Mouse (Mus musculus): ENCODE results near the gene Nfkb2. TPM values are rescaled to one million over a fixed set of nuclear protein-coding genes. Genes with fewer than 3 reads are reported as not detected.

Gene Nfkb2
- polyA plus RNA-seq, 1 experiment from 2014 or later = 5.4 TPM

- DNase-seq (ENCODE audit: low spot score) = no peak
- Histone ChIP-seq H3K4me3 (ENCODE audit: low read depth, low read length) (no peak overlapping the region), H3K9me3 (replicated peaks; ENCODE audit: control insufficient read depth, low read length) (no peaks in the 10 kb centered on the region), H3K4me2 (ENCODE audit: low read depth, low read length) (no peak overlapping the region), H3K4me1 (ENCODE audit: control insufficient read depth, insufficient read depth, low read length) (peaks cover 7% of the 10 kb centered on the region; the same call in 1 of the 2 replicates), H3K27ac (replicated peaks; ENCODE audit: low read depth, low read length) (no peak overlapping the region), H3K9ac (replicated peaks; ENCODE audit: low read length) (no peak overlapping the region), H3K27me3 (ENCODE audit: control insufficient read depth, insufficient read depth, low read length) (no peaks in the 10 kb centered on the region), H3K36me3 (replicated peaks; ENCODE audit: control insufficient read depth, insufficient read depth, low read depth, low read length) (no peaks in the 10 kb centered on the region)
- ATAC-seq (replicated peaks; ENCODE audit: insufficient number of reproducible peaks, low FRiP score, low TSS enrichment, low read depth) = no peak
- WGBS = 36% methylated on average over 7 of the region's 7 CpGs
These were observed 28.7 kb downstream of the Nfkb2 start for GRCm38 (mm10) chr19:46332721-46333339.

GRCm38 (mm10) chr19:46333906-46334305 is 29.8 kb downstream of the Nfkb2 start:
- Histone ChIP-seq H3K36me3 (replicated peaks; ENCODE audit: control insufficient read depth, insufficient read depth, low read depth, low read length) (no peaks in the 10 kb centered on the region), H3K27ac (replicated peaks; ENCODE audit: low read depth, low read length) (no peak overlapping the region), H3K9ac (replicated peaks; ENCODE audit: low read length) (no peak overlapping the region), H3K27me3 (ENCODE audit: control insufficient read depth, insufficient read depth, low read length) (no peaks in the 10 kb centered on the region), H3K4me1 (ENCODE audit: control insufficient read depth, insufficient read depth, low read length) (peaks cover 8% of the 10 kb centered on the region; the same call in 1 of the 2 replicates), H3K9me3 (replicated peaks; ENCODE audit: control insufficient read depth, low read length) (no peaks in the 10 kb centered on the region), H3K4me2 (ENCODE audit: low read depth, low read length) (no peak overlapping the region), H3K4me3 (ENCODE audit: low read depth, low read length) (no peak overlapping the region)
- 91% methylated on average over 3 of the region's 3 CpGs for WGBS
- ATAC-seq (replicated peaks; ENCODE audit: insufficient number of reproducible peaks, low FRiP score, low TSS enrichment, low read depth) (no peak), DNase-seq (ENCODE audit: low spot score) (no peak)

GRCm38 (mm10) chr19:46337719-46338330 is 33.7 kb downstream of the Nfkb2 start:
- DNase-seq (ENCODE audit: low spot score) (no peak), ATAC-seq (replicated peaks; ENCODE audit: insufficient number of reproducible peaks, low FRiP score, low TSS enrichment, low read depth) (0 out of 2 replicates have a peak, but pooled peaks have one; percentile 22)
- Histone ChIP-seq H3K27me3 (ENCODE audit: control insufficient read depth, insufficient read depth, low read length) (no peaks in the 10 kb centered on the region), H3K9me3 (replicated peaks; ENCODE audit: control insufficient read depth, low read length) (no peaks in the 10 kb centered on the region), H3K27ac (replicated peaks; ENCODE audit: low read depth, low read length) (0 out of 2 replicates have a peak overlapping the region, but pooled peaks have one; percentile 35), H3K36me3 (replicated peaks; ENCODE audit: control insufficient read depth, insufficient read depth, low read depth, low read length) (no peaks in the 10 kb centered on the region), H3K4me2 (ENCODE audit: low read depth, low read length) (peak overlapping the region; percentile 81), H3K4me3 (ENCODE audit: low read depth, low read length) (peak overlapping the region; percentile 71), H3K4me1 (ENCODE audit: control insufficient read depth, insufficient read depth, low read length) (peaks cover 5% of the 10 kb centered on the region), H3K9ac (replicated peaks; ENCODE audit: low read length) (peak overlapping the region; percentile 83)
- WGBS = 33% methylated on average over 15 of the region's 15 CpGs

GRCm38 (mm10) chr19:46338331-46338936 is 34.3 kb downstream of the Nfkb2 start, which contains the start of gene Cuedc2:
Gene Cuedc2 (minus strand): TSS chr19:46338702.
- WGBS = under 1% methylated on average over 31 of the region's 31 CpGs
- Histone ChIP-seq H3K36me3 (replicated peaks; ENCODE audit: control insufficient read depth, insufficient read depth, low read depth, low read length) (no peaks in the 10 kb centered on the region), H3K9ac (replicated peaks; ENCODE audit: low read length) (peak within 1 kb of the TSS; percentile 83), H3K4me2 (ENCODE audit: low read depth, low read length) (peak within 1 kb of the TSS; percentile 81), H3K4me1 (ENCODE audit: control insufficient read depth, insufficient read depth, low read length) (peaks cover 5% of the 10 kb centered on the region), H3K27me3 (ENCODE audit: control insufficient read depth, insufficient read depth, low read length) (no peaks in the 10 kb centered on the region), H3K9me3 (replicated peaks; ENCODE audit: control insufficient read depth, low read length) (no peaks in the 10 kb centered on the region), H3K4me3 (ENCODE audit: low read depth, low read length) (peak within 1 kb of the TSS; percentile 71), H3K27ac (replicated peaks; ENCODE audit: low read depth, low read length) (0 out of 2 replicates have a peak within 1 kb of the TSS, but pooled peaks have one; percentile 35)
- ATAC-seq (replicated peaks; ENCODE audit: insufficient number of reproducible peaks, low FRiP score, low TSS enrichment, low read depth) (peak; percentile 83), DNase-seq (ENCODE audit: low spot score) (peak; percentile 96)

- Histone ChIP-seq H3K27ac (replicated peaks; ENCODE audit: low read depth, low read length) (no peak overlapping the region), H3K4me2 (ENCODE audit: low read depth, low read length) (peak overlapping the region; percentile 0; the same call in 1 of the 2 replicates), H3K4me1 (ENCODE audit: control insufficient read depth, insufficient read depth, low read length) (peaks cover 5% of the 10 kb centered on the region), H3K9ac (replicated peaks; ENCODE audit: low read length) (no peak overlapping the region), H3K9me3 (replicated peaks; ENCODE audit: control insufficient read depth, low read length) (no peaks in the 10 kb centered on the region), H3K27me3 (ENCODE audit: control insufficient read depth, insufficient read depth, low read length) (no peaks in the 10 kb centered on the region; the same call in 1 of the 2 replicates), H3K4me3 (ENCODE audit: low read depth, low read length) (no peak overlapping the region), H3K36me3 (replicated peaks; ENCODE audit: control insufficient read depth, insufficient read depth, low read depth, low read length) (no peaks in the 10 kb centered on the region)
- no peak; the same call in 1 of the 2 replicates for ATAC-seq (replicated peaks; ENCODE audit: insufficient number of reproducible peaks, low FRiP score, low TSS enrichment, low read depth)
- no peak for DNase-seq (ENCODE audit: low spot score)
- 55% methylated on average over 6 of the region's 6 CpGs for WGBS
These were observed 34.8 kb downstream of the Nfkb2 start for GRCm38 (mm10) chr19:46338942-46339286.

GRCm38 (mm10) chr19:46339287-46339971 is 35.3 kb downstream of the Nfkb2 start:
- H3K4me1 ChIP-seq (ENCODE audit: control insufficient read depth, insufficient read depth, low read length) = peaks cover 5% of the 10 kb centered on the region
- no peak overlapping the region for H3K4me2 ChIP-seq (ENCODE audit: low read depth, low read length)
- ATAC-seq (replicated peaks; ENCODE audit: insufficient number of reproducible peaks, low FRiP score, low TSS enrichment, low read depth) (no peak), DNase-seq (ENCODE audit: low spot score) (no peak)
- H3K27me3 ChIP-seq (ENCODE audit: control insufficient read depth, insufficient read depth, low read length) = no peaks in the 10 kb centered on the region; the same call in 1 of the 2 replicates
- no peak overlapping the region; the same call in 1 of the 2 replicates for H3K9ac ChIP-seq (replicated peaks; ENCODE audit: low read length)
- WGBS = 76% methylated on average over 7 of the region's 7 CpGs
- H3K36me3 ChIP-seq (replicated peaks; ENCODE audit: control insufficient read depth, insufficient read depth, low read depth, low read length) = no peaks in the 10 kb centered on the region
- no peak overlapping the region for H3K4me3 ChIP-seq (ENCODE audit: low read depth, low read length)
- H3K27ac ChIP-seq (replicated peaks; ENCODE audit: low read depth, low read length) = no peak overlapping the region
- no peaks in the 10 kb centered on the region for H3K9me3 ChIP-seq (replicated peaks; ENCODE audit: control insufficient read depth, low read length)

GRCm38 (mm10) chr19:46344710-46345419 is 40.7 kb downstream of the Nfkb2 start:
- Histone ChIP-seq H3K9ac (replicated peaks; ENCODE audit: low read length) (no peak overlapping the region), H3K9me3 (replicated peaks; ENCODE audit: control insufficient read depth, low read length) (no peaks in the 10 kb centered on the region), H3K4me3 (ENCODE audit: low read depth, low read length) (no peak overlapping the region), H3K36me3 (replicated peaks; ENCODE audit: control insufficient read depth, insufficient read depth, low read depth, low read length) (no peaks in the 10 kb centered on the region), H3K27ac (replicated peaks; ENCODE audit: low read depth, low read length) (no peak overlapping the region), H3K4me1 (ENCODE audit: control insufficient read depth, insufficient read depth, low read length) (no peaks in the 10 kb centered on the region; the same call in 1 of the 2 replicates), H3K27me3 (ENCODE audit: control insufficient read depth, insufficient read depth, low read length) (no peaks in the 10 kb centered on the region; the same call in 1 of the 2 replicates), H3K4me2 (ENCODE audit: low read depth, low read length) (no peak overlapping the region)
- DNase-seq (ENCODE audit: low spot score) (no peak), ATAC-seq (replicated peaks; ENCODE audit: insufficient number of reproducible peaks, low FRiP score, low TSS enrichment, low read depth) (no peak)
- 28% methylated on average over 7 of the region's 7 CpGs for WGBS
